Mouse (Mus musculus): ENCODE measurements around the gene Rpp25l. TPM values are rescaled to one million over a fixed set of nuclear protein-coding genes. Genes with fewer than 3 reads are reported as not detected.

Gene Rpp25l
- polyA plus RNA-seq, 2 experiments: 24.0 to 31.4 TPM

DNA sequence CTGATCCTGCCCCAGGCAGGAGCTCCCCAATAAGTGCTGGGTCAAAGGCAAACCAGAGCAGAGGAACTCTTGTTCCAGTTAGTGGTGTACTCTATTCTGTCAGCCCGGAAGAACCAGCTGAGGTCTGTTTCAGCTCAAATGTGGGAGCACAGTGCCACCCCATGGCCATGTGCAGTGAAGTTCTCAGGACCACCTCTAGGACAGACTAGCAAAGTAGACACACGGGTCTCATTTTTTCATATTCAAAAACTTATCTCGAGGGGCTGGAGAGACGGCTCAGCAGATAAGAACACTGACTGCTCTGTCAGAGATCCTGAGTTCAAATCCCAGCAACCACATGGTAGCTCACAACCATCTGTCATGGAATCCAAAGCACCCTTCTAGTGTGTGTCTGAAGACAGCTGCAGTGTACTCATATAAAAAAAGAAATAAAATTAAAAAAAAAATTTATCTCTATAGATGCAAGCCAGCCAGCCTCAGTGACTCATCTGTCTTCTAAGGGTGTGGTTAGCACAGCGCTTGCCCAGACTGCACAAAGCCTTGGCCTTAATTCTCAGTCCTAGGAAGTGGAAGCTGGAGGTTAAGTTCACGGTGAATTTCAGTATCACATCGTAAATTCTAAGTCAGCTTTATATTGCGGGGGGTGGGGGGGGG, 24.4 kb upstream of the Rpp25l start:
- WGBS (ENCODE audit: insufficient replicate concordance): 23% methylated on average over 8 of the region's 8 CpGs
- TF ChIP-seq CTCF (IDR thresholded peaks at IDR 0.05; ENCODE audit: low read depth) (peak; percentile 79), EP300 (IDR thresholded peaks at IDR 0.05; ENCODE audit: low read depth) (no peak)
- Histone ChIP-seq H3K4me1 (replicated peaks; ENCODE audit: control insufficient read depth in 2 of 2, insufficient read depth in 2 of 2, low read length in 1 of 2) (peaks cover 0 to 15% of the 10 kb centered on the region in 2 experiments; a peak in 3 of 4 replicates), H3K27ac (no peak overlapping the region), H3K4me3 (ENCODE audit: insufficient read depth in 1 of 2, low read depth in 2 of 2, low read length in 2 of 2) (no peak overlapping the region), H3K27me3 (ENCODE audit: control insufficient read depth, insufficient read depth, low read length) (peaks cover 7% of the 10 kb centered on the region), H3K9ac (replicated peaks) (no peak overlapping the region), H3K36me3 (replicated peaks; ENCODE audit: control insufficient read depth, insufficient read depth, low read depth) (no peaks in the 10 kb centered on the region; the same call in 1 of the 2 replicates), H3K4me2 (ENCODE audit: low read depth) (no peak overlapping the region), H3K9me3 (ENCODE audit: control insufficient read depth, low read length) (no peaks in the 10 kb centered on the region)
- no peak for ATAC-seq (ENCODE audit: insufficient read depth)
- DNase-seq (ENCODE audit: low read depth in 3 of 3, low spot score in 3 of 3): no peak

DNA sequence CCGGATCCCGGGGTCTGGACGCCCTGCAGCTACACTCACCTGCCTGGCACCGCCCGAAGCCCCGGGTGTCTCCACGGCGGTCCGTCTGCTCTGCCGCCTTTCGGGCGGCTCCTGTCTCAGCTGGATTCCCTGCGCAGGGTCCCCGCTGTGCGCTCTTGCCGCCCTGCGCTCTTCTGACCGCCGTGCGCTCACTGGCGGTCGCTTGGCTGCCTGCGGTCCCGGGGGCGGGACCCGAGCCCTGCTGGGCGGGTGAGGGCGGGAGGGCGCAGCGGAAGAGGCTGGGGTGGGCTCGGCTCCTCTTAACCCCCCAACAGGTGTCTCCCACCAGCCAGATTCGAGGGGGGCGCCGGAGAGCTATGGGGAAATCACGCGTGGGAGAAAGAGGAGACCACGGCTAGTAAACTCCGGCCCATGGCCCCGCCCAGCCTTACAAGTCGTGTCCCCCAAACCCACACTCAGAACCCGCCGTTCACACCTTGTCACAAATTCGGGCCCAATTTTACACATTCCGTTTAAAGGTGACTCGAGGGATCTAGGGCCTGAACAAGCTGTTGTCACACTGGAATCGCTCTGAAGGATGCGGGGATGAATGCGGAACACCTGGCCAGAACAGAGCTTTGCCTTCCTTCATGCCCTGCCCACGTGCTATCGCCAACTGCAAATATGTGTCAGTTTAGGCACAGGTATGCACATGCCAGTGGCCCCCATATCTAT, 17.9 kb upstream of the Rpp25l start, which contains the start of gene Arid3c:
Gene Arid3c (minus strand): TSS at position 91 of the 714 bp plus-strand sequence.
- 2% methylated on average over 50 of the region's 50 CpGs for WGBS (ENCODE audit: insufficient replicate concordance)
- Histone ChIP-seq H3K27ac (no peak within 1 kb of the TSS), H3K9ac (replicated peaks) (no peak within 1 kb of the TSS), H3K27me3 (ENCODE audit: control insufficient read depth, insufficient read depth, low read length) (peaks cover 61% of the 10 kb centered on the region), H3K4me2 (ENCODE audit: low read depth) (peak within 1 kb of the TSS; percentile 25; the same call in 1 of the 2 replicates), H3K4me1 (replicated peaks; ENCODE audit: control insufficient read depth in 2 of 2, insufficient read depth in 2 of 2, low read length in 1 of 2) (no peaks in the 10 kb centered on the region), H3K36me3 (replicated peaks; ENCODE audit: control insufficient read depth, insufficient read depth, low read depth) (no peaks in the 10 kb centered on the region), H3K4me3 (ENCODE audit: insufficient read depth in 1 of 2, low read depth in 2 of 2, low read length in 2 of 2) (no peak within 1 kb of the TSS), H3K9me3 (ENCODE audit: control insufficient read depth, low read length) (no peaks in the 10 kb centered on the region)
- ATAC-seq (ENCODE audit: insufficient read depth) (no peak), DNase-seq (ENCODE audit: low read depth in 3 of 3, low spot score in 3 of 3) (no peak)
- no peak for TF ChIP-seq CTCF (IDR thresholded peaks at IDR 0.05; ENCODE audit: low read depth)
- TF ChIP-seq EP300 (IDR thresholded peaks at IDR 0.05; ENCODE audit: low read depth): no peak

GRCm38 (mm10) chr4:41726826-41727621, 13.7 kb upstream of the Rpp25l start:
- H3K4me3 ChIP-seq (ENCODE audit: insufficient read depth in 1 of 2, low read depth in 2 of 2, low read length in 2 of 2): no peak overlapping the region
- WGBS (ENCODE audit: insufficient replicate concordance): 20% methylated on average over 20 of the region's 20 CpGs
- no peak for ATAC-seq (ENCODE audit: insufficient read depth)
- no peak overlapping the region for H3K4me2 ChIP-seq (ENCODE audit: low read depth)
- peaks cover 4 to 7% of the 10 kb centered on the region in 2 experiments for H3K4me1 ChIP-seq (replicated peaks; ENCODE audit: control insufficient read depth in 2 of 2, insufficient read depth in 2 of 2, low read length in 1 of 2)
- no peak overlapping the region for H3K9ac ChIP-seq (replicated peaks)
- no peaks in the 10 kb centered on the region for H3K36me3 ChIP-seq (replicated peaks; ENCODE audit: control insufficient read depth, insufficient read depth, low read depth)
- no peak for DNase-seq (ENCODE audit: low read depth in 3 of 3, low spot score in 3 of 3)
- no peak for TF ChIP-seq CTCF (IDR thresholded peaks at IDR 0.05; ENCODE audit: low read depth)
- no peak for TF ChIP-seq EP300 (IDR thresholded peaks at IDR 0.05; ENCODE audit: low read depth)
- peaks cover 79% of the 10 kb centered on the region for H3K27me3 ChIP-seq (ENCODE audit: control insufficient read depth, insufficient read depth, low read length)
- no peak overlapping the region for H3K27ac ChIP-seq
- H3K9me3 ChIP-seq (ENCODE audit: control insufficient read depth, low read length): no peaks in the 10 kb centered on the region

GRCm38 (mm10) chr4:41722918-41723351, 9.6 kb upstream of the Rpp25l start, which contains the start of gene Dctn3:
Dctn3 (minus strand) TSS chr4:41723170.
- Histone ChIP-seq H3K27me3 (ENCODE audit: control insufficient read depth, insufficient read depth, low read length) (peaks cover 43% of the 10 kb centered on the region), H3K9ac (replicated peaks) (peak within 1 kb of the TSS; percentile 88), H3K27ac (no peak within 1 kb of the TSS), H3K4me1 (replicated peaks; ENCODE audit: control insufficient read depth in 2 of 2, insufficient read depth in 2 of 2, low read length in 1 of 2) (peaks cover 5 to 11% of the 10 kb centered on the region in 2 experiments), H3K36me3 (replicated peaks; ENCODE audit: control insufficient read depth, insufficient read depth, low read depth) (peaks cover 7% of the 10 kb centered on the region), H3K9me3 (ENCODE audit: control insufficient read depth, low read length) (no peaks in the 10 kb centered on the region), H3K4me3 (ENCODE audit: insufficient read depth in 1 of 2, low read depth in 2 of 2, low read length in 2 of 2) (peak within 1 kb of the TSS; percentile 79 to 94), H3K4me2 (ENCODE audit: low read depth) (peak within 1 kb of the TSS; percentile 88)
- ATAC-seq (ENCODE audit: insufficient read depth): peak; percentile 95
- TF ChIP-seq CTCF (IDR thresholded peaks at IDR 0.05; ENCODE audit: low read depth) (no peak), EP300 (IDR thresholded peaks at IDR 0.05; ENCODE audit: low read depth) (no peak)
- DNase-seq (ENCODE audit: low read depth in 3 of 3, low spot score in 3 of 3): peak; percentile 88 to 91 (median 90)
- WGBS (ENCODE audit: insufficient replicate concordance): under 1% methylated on average over 27 of the region's 27 CpGs
